Mouse (Mus musculus) ovary, postnatal 10 days (tissue): ENCODE data around the gene Ccdc43.

ENCODE experiments used
- DNase-seq: peaks from one replicate; pipeline ENCODE4 v3.0.0; 2022; ENCODE audit warnings: low spot score

The Ccdc43 gene

GRCm38 (mm10) chr11:102665151-102665550 is 32.4 kb downstream of the Ccdc43 start:
- DNase-seq: no peak

DNA sequence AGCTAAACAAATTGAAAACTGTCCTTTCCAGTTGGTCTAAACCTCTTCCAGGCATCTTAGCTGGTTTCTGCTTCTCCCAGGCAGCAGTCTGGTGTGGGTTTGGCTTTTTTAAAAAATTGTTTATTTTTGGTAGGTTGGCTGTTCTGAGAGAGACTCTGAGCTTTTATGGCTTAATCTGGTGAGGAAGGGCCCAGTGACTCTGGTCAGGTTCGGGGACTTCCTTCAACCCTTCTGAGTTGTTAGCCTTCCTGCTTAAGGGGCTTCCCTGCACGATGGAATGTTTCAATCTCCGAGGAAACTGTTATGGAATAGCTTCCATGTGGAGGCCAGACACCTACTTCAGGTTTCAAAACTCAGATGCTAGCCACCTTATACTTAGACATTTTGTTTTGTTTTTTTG is 34.2 kb downstream of the Ccdc43 start, which contains the start of gene Meioc:
Gene Meioc (plus strand): TSS at position 301 of the 400 bp plus-strand sequence.
- DNase-seq: no peak

DNA sequence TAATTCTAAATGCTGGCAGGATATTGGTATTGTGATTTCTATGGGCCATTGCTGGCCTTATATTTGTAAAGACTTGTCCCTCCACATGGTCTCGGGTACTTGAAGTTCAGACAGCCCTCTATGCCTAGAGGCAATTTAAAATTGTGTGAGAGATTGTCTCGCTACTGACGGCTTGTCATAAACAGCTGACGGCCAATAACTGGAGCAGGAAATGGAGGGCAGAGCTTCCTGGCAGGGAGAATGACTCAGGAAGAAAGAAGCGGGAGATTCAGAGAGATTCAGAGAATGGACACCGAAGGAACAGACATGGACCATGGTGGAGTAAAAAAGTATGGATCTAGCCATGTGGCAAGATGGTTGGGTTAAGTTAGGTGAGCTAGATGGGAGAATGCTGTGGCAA is 40.7 kb downstream of the Ccdc43 start:
- DNase-seq: no peak

DNA sequence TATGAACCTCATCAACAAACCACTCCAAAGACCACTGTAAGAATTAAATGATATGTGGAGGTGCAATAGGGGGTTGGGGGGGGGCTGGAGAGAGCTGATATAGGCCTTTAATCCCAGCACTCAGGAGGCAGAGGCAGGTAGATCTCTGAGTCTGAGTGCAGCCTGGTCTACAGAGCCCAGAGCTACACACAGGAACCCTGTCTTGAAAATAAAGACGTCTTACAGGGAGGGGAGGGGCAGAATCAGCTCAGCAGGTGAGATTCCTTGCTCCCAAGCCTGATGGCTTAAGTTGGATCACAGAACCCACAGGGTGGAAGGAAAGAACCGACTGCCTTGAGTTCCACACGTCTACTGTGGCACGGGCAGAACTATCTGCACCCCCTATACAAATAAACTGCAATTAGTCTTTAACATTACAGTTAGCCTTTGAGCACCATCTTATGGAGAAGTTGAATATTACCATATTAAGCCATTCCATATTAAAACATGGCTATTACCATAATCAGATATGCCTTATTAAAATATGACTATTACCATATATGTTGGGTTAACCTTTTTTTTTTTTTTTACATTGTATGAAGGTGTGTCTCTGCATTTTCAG is 41.2 kb downstream of the Ccdc43 start:
- no peak for DNase-seq

DNA sequence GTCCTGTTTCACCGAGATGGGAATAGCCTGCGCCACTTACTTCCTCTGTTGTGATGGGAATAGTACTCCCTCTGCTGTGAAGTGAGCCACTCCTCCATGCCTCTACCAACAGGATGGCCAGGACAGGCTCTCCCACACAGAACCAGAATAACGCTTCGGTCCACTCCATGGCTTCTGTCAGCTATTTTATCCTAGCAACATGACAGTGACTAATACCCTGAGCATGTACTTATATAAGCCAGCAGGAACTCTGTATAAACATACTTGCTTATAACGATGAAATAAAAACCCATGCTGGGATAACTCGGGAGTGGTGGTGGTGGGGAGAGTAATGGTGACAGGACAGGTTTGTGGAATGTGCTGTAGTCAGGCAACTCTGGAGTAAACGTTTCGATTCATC is 41.7 kb downstream of the Ccdc43 start:
- no peak for DNase-seq

DNA sequence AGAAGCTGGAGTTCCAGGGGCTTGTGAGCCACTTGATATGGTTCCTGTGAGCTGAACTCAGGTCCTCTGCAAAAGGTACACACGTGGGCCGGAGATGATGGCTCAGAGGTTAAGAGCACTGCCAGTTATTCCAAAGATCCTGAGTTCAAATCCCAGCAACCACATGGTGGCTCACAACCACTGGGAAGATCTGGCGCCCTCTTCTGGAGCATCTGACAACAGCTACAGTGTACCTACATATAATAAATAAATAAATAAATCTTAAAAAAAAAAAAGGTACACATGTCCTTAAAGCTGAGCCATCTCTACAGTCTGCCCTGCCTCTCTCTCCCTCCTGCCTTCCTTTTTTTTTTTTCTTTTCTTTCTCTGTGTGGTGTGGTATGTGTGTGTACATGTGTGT is 44.7 kb downstream of the Ccdc43 start:
- no peak for DNase-seq

DNA sequence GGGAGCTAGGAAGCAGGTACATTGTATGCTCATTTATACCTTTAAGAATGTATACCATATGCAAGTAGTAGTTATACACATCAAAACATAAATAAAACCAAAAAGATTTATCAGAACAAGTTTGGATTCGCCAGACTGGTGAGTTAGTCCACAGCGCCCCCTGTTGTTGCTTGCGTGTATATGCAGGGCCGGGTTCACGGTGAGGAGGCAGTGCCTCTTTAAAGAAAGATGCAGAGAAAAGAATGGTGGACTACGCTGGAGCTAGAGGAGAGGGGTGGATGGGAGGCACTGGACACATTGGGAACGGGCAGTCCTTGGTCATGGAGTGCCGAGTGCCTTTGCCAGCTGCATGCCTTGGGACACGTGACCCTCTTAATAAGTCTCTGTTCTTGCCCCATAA is 46.2 kb downstream of the Ccdc43 start:
- peak; percentile 56 for DNase-seq

DNA sequence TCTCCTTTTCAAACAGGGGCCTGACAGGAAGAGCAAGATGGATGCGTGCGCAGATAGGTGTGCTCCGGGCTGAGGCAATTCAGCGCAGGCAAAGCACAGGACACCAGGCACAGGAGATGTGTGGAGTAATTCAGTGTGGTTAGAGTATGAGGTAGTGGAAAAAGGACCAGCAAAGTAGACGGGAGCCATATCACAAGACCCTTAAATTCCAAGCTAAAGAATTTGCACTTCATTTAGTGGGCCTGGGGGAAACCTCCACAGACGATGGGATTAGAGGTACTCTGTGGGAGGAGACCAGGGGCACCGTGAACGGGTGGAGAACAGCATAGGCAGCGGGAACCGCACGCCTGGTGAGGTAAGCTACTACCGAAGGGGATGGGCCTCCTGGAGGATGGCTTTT is 49.7 kb downstream of the Ccdc43 start:
- no peak for DNase-seq

- no peak for DNase-seq
Observed at GRCm38 (mm10) chr11:102646226-102646625, 51.4 kb downstream of the Ccdc43 start.

- no peak for DNase-seq
Observed at GRCm38 (mm10) chr11:102643891-102644382, 53.6 kb downstream of the Ccdc43 start.

DNA sequence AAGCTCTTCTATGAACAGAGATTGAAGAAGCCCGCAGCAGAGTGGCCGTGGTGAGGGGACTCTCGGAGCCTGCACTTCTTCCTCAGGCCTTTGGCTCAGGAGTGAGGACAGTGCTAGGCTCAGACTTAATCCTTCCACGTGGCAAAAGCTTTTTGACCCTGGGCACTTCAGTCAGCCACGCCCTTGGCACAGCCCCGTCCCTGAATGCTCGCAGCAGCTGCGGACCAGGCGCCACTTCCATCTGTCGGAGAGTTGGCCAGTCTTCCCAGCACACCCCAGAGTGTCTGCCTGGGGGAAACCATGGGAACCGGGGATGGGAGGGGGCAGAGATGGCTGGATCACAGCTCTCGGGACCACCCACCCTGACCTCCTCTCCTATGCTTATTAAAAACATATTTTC is 60.7 kb downstream of the Ccdc43 start:
- DNase-seq: no peak
